Mouse (Mus musculus) MEL (cell line): ENCODE results near the gene Sv2a. TPM values are rescaled to one million over a fixed set of nuclear protein-coding genes. Genes with fewer than 3 reads are reported as not detected.

Experiments used
- DNase-seq: peaks from one replicate; pipeline ENCODE4 v3.0.0; 2011; ENCODE audit warnings: low read depth, low spot score
- H3K27ac ChIP-seq: 2 replicates; pipeline ENCODE4 v1.5.1; 2012; ENCODE audit warnings: low read depth, mild to moderate bottlenecking, control low read depth, low read length, moderate library complexity; ENCODE audit not compliant: control insufficient read depth
- H3K27me3 ChIP-seq, 2 experiments: fragments of 150-350 bp in 1 of 2; sonication (generic) in 1 of 2; 2 replicates each; pipeline ENCODE4 v1.6.1; 2012; ENCODE audit warnings: low read length in 2 of 2, mild to moderate bottlenecking in 2 of 2, improper control_type of control experiment in 1 of 2, moderate library complexity in 1 of 2; ENCODE audit not compliant: insufficient read depth in 2 of 2, control insufficient read depth in 1 of 2
- H3K36me3 ChIP-seq, 2 experiments: 2 replicates each; pipeline ENCODE4 v1.6.1; 2012 to 2014; ENCODE audit warnings: low read length in 2 of 2, improper control_type of control experiment in 1 of 2, inconsistent platforms in 1 of 2, mild to moderate bottlenecking in 1 of 2; ENCODE audit not compliant: insufficient read depth in 2 of 2, control insufficient read depth in 1 of 2
- H3K4me1 ChIP-seq, 2 experiments: fragments of 150-350 bp in 1 of 2; sonication (generic) in 1 of 2; 2 replicates each; pipeline ENCODE4 v1.6.1; 2012; ENCODE audit warnings: low read length in 2 of 2, improper control_type of control experiment in 1 of 2, mild to moderate bottlenecking in 1 of 2; ENCODE audit not compliant: insufficient read depth in 2 of 2, control insufficient read depth in 1 of 2
- H3K4me3 ChIP-seq, 2 experiments: fragments of 150-350 bp in 1 of 2; sonication (generic) in 1 of 2; 2 replicates each; pipeline ENCODE4 v1.5.1; 2012; ENCODE audit warnings: low read depth in 2 of 2, low read length in 2 of 2, mild to moderate bottlenecking in 2 of 2, moderate library complexity in 2 of 2, control low read depth in 1 of 2, improper control_type of control experiment in 1 of 2; ENCODE audit not compliant: control insufficient read depth in 1 of 2, insufficient read depth in 1 of 2
- H3K79me2 ChIP-seq: 2 replicates; pipeline ENCODE4 v1.6.1; 2012; ENCODE audit warnings: mild to moderate bottlenecking, low read length, moderate library complexity; ENCODE audit not compliant: control insufficient read depth, poor library complexity, insufficient read depth
- H3K9ac ChIP-seq: 2 replicates; pipeline ENCODE4 v1.6.1; 2012; ENCODE audit warnings: low read depth, mild to moderate bottlenecking, control low read depth, low read length, moderate library complexity; ENCODE audit not compliant: control insufficient read depth, poor library complexity, severe bottlenecking
- H3K9me3 ChIP-seq: fragments of 150-350 bp; sonication (generic); replicated peaks from 2 replicates; pipeline ENCODE4 v1.6.1; 2012; ENCODE audit warnings: mild to moderate bottlenecking, low read length, improper control_type of control experiment, moderate library complexity; ENCODE audit not compliant: insufficient read depth
- CHD1 ChIP-seq: IDR thresholded peaks from 2 replicates; pipeline ENCODE4 v1.6.1; 2012; ENCODE audit warnings: low read depth, mild to moderate bottlenecking, inconsistent platforms, low read length, improper control_type of control experiment
- CTCF ChIP-seq, 3 experiments: IDR thresholded peaks in 2 of 3; conservative IDR thresholded peaks in 1 of 3; 2 replicates each; pipeline ENCODE4 v1.5.1; 2011 to 2012; ENCODE audit warnings: low read length in 3 of 3, low read depth in 2 of 3, mild to moderate bottlenecking in 2 of 3, improper control_type of control experiment in 1 of 3, inconsistent platforms in 1 of 3, mixed read lengths in 1 of 3, moderate library complexity in 1 of 3; ENCODE audit not compliant: control insufficient read depth in 1 of 3, insufficient read depth in 1 of 3, poor library complexity in 1 of 3, severe bottlenecking in 1 of 3
- E2F4 ChIP-seq: IDR thresholded peaks from 2 replicates; pipeline ENCODE4 v1.6.1; 2011; ENCODE audit warnings: low read depth, low read length, improper control_type of control experiment, borderline replicate concordance
- EP300 ChIP-seq, 2 experiments: IDR thresholded peaks; 2 replicates each; pipeline ENCODE4 v1.6.1; 2011; ENCODE audit warnings: improper control_type of control experiment in 2 of 2, low read length in 2 of 2, low read depth in 1 of 2, mild to moderate bottlenecking in 1 of 2
- GABPA ChIP-seq: IDR thresholded peaks from 2 replicates; pipeline ENCODE4 v1.6.1; 2012; ENCODE audit warnings: low read depth, mild to moderate bottlenecking, inconsistent platforms, low read length, improper control_type of control experiment, moderate library complexity
- JUND ChIP-seq: IDR thresholded peaks from 2 replicates; pipeline ENCODE4 v1.6.1; 2011; ENCODE audit warnings: low read depth, mild to moderate bottlenecking, improper control_type of control experiment, low read length
- MAFK ChIP-seq: IDR thresholded peaks from 2 replicates; pipeline ENCODE4 v1.6.1; 2011; ENCODE audit warnings: low read depth, mild to moderate bottlenecking, low read length, improper control_type of control experiment, borderline replicate concordance
- MAX ChIP-seq: IDR thresholded peaks from 2 replicates; pipeline ENCODE4 v1.6.1; 2011; ENCODE audit warnings: low read length, improper control_type of control experiment
- MAZ ChIP-seq: IDR thresholded peaks from 2 replicates; pipeline ENCODE4 v1.6.1; 2012; ENCODE audit warnings: low read depth, mild to moderate bottlenecking, inconsistent platforms, low read length, improper control_type of control experiment
- MEF2A ChIP-seq: IDR thresholded peaks from 2 replicates; pipeline ENCODE4 v1.6.1; 2014; ENCODE audit warnings: low read depth, mild to moderate bottlenecking, inconsistent platforms, low read length, improper control_type of control experiment; ENCODE audit not compliant: poor library complexity, insufficient replicate concordance, severe bottlenecking; ENCODE audit errors: extremely low read depth
- MYB ChIP-seq: IDR thresholded peaks from 2 replicates; pipeline ENCODE4 v1.6.1; 2011; ENCODE audit warnings: mild to moderate bottlenecking, low read depth, low read length, improper control_type of control experiment
- MYC ChIP-seq: IDR thresholded peaks from 2 replicates; pipeline ENCODE4 v1.6.1; 2011; ENCODE audit warnings: low read depth, mild to moderate bottlenecking, low read length, improper control_type of control experiment, moderate library complexity
- NELFE ChIP-seq: IDR thresholded peaks from 2 replicates; pipeline ENCODE4 v1.6.1; 2011; ENCODE audit warnings: low read depth, low read length, improper control_type of control experiment
- POLR2A ChIP-seq, 2 experiments: IDR thresholded peaks; 2 replicates each; pipeline ENCODE4 v1.6.1; 2011 to 2012; ENCODE audit warnings: low read length in 2 of 2, mild to moderate bottlenecking in 2 of 2, control low read depth in 1 of 2, improper control_type of control experiment in 1 of 2, low read depth in 1 of 2, moderate library complexity in 1 of 2; ENCODE audit not compliant: control insufficient read depth in 1 of 2, insufficient read depth in 1 of 2, poor library complexity in 1 of 2
- POLR2AphosphoS2 ChIP-seq: IDR thresholded peaks from 2 replicates; pipeline ENCODE4 v1.6.1; 2011; ENCODE audit warnings: low read length, improper control_type of control experiment
- POLR2AphosphoS5 ChIP-seq: IDR thresholded peaks from 2 replicates; pipeline ENCODE4 v1.6.1; 2012; ENCODE audit warnings: low read depth, borderline replicate concordance, mild to moderate bottlenecking, inconsistent platforms, low read length, moderate library complexity, mixed read lengths
- SIN3A ChIP-seq: IDR thresholded peaks from 2 replicates; pipeline ENCODE4 v1.6.1; 2012; ENCODE audit warnings: low read length, improper control_type of control experiment, inconsistent platforms
- TCF12 ChIP-seq: IDR thresholded peaks from 2 replicates; pipeline ENCODE4 v1.6.1; 2014; ENCODE audit warnings: low read depth, mild to moderate bottlenecking, inconsistent platforms, low read length, improper control_type of control experiment, moderate library complexity
- UBTF ChIP-seq: IDR thresholded peaks from 2 replicates; pipeline ENCODE4 v1.6.1; 2012; ENCODE audit warnings: low read depth, mild to moderate bottlenecking, inconsistent platforms, low read length, improper control_type of control experiment, moderate library complexity, borderline replicate concordance; ENCODE audit not compliant: insufficient read depth
- USF2 ChIP-seq, 2 experiments: IDR thresholded peaks; 2 replicates each; pipeline ENCODE4 v1.6.1; 2011 to 2012; ENCODE audit warnings: improper control_type of control experiment in 2 of 2, low read length in 2 of 2, borderline replicate concordance in 1 of 2, inconsistent platforms in 1 of 2, low read depth in 1 of 2, mild to moderate bottlenecking in 1 of 2; ENCODE audit not compliant: insufficient read depth in 1 of 2
- ZC3H11A ChIP-seq: IDR thresholded peaks from 2 replicates; pipeline ENCODE4 v1.6.1; 2012; ENCODE audit warnings: low read depth, mild to moderate bottlenecking, inconsistent platforms, low read length, improper control_type of control experiment
- ZMIZ1 ChIP-seq: IDR thresholded peaks from 2 replicates; pipeline ENCODE4 v1.6.1; 2012; ENCODE audit warnings: low read depth, mild to moderate bottlenecking, inconsistent platforms, low read length, improper control_type of control experiment, moderate library complexity
- ZNF384 ChIP-seq: IDR thresholded peaks from 2 replicates; pipeline ENCODE4 v1.6.1; 2012; ENCODE audit warnings: low read depth, mild to moderate bottlenecking, inconsistent platforms, low read length, improper control_type of control experiment
- polyA plus RNA-seq, 2 experiments: library from polyadenylated mRNA; stranded (reverse) in 1 of 2; unstranded in 1 of 2; fragments of >175 nt in 1 of 2; fragments of >200 nt in 1 of 2; gene quantifications; 2 replicates each; pipeline versions ENCODE4 v1.2.1 to v1.2.4; 2012; ENCODE audit warnings: low replicate concordance in 2 of 2, low read depth in 1 of 2; ENCODE audit not compliant: insufficient read length in 2 of 2, insufficient read depth in 1 of 2, missing spikeins in 1 of 2
- total RNA-seq: library from RNA; depleted of rRNA; stranded (reverse); fragments of 300-350 nt; gene quantifications from 2 replicates; pipeline ENCODE4 v1.2.3, GENCODE M21; 2012

The Sv2a gene
- total and polyA plus RNA-seq, 3 experiments = 0.77 to 3.3 TPM; not detected in 1

DNA sequence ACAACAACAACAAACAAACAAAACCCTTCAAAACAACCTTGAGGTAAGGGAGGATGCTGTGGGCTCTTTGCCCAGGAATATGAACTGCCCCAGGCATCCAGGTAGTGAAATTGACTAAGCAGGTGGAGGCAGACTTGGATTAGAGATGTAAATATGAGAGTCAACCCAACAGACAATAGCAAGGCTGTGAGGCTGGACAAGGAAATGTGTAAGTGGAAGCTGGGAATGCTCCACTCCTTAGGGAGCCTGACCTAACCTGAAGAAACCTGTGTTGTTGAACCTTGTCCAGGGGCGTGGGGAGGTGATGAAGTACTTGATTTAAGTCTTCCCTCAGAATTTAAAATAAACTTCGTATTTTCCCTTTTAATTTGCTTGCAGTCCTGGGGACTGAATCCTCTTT, 2.0 kb upstream of the Sv2a start:
- peak; percentile 39 for DNase-seq
- Histone ChIP-seq H3K4me1 (peaks cover 2 to 18% of the 10 kb centered on the region in 2 experiments), H3K79me2 (peaks cover 17% of the 10 kb centered on the region), H3K9ac (no peak overlapping the region), H3K4me3 (no peak overlapping the region), H3K9me3 (no peaks in the 10 kb centered on the region), H3K27me3 (no peaks in the 10 kb centered on the region), H3K36me3 (peaks cover 22 to 24% of the 10 kb centered on the region in 2 experiments), H3K27ac (no peak overlapping the region)
- TF ChIP-seq TCF12 (no peak), POLR2AphosphoS5 (no peak), MAFK (no peak), MYB (no peak), POLR2AphosphoS2 (peak; percentile 73), ZC3H11A (no peak), POLR2A (IDR thresholded peaks at IDR 0.05; ENCODE audit: control insufficient read depth in 1 of 2, insufficient read depth in 1 of 2, low read depth in 1 of 2, low read length in 2 of 2, poor library complexity in 1 of 2) (peak in 1 of 2 experiments; percentile 18; a peak in 1 of 4 replicates), NELFE (peak; percentile 13; the same call in 1 of the 2 replicates), CHD1 (no peak), ZNF384 (no peak), ZMIZ1 (no peak; the same call in 1 of the 2 replicates), MAX (no peak)

GRCm38 (mm10) chr3:96179531-96179930, 1.4 kb upstream of the Sv2a start:
- Histone ChIP-seq H3K27ac (no peak overlapping the region), H3K27me3 (no peaks in the 10 kb centered on the region), H3K9me3 (no peaks in the 10 kb centered on the region), H3K4me1 (peaks cover 2 to 12% of the 10 kb centered on the region in 2 experiments), H3K79me2 (peaks cover 12% of the 10 kb centered on the region), H3K9ac (no peak overlapping the region), H3K36me3 (peaks cover 17 to 22% of the 10 kb centered on the region in 2 experiments), H3K4me3 (no peak overlapping the region)
- DNase-seq = peak; percentile 36
- TF ChIP-seq POLR2AphosphoS2 = no peak

- Histone ChIP-seq H3K27me3 (no peaks in the 10 kb centered on the region), H3K4me1 (peaks cover 2 to 4% of the 10 kb centered on the region in 2 experiments), H3K27ac (no peak overlapping the region), H3K36me3 (peaks cover 0 to 7% of the 10 kb centered on the region in 2 experiments; a peak in 2 of 4 replicates), H3K9ac (no peak overlapping the region), H3K9me3 (no peaks in the 10 kb centered on the region), H3K79me2 (no peaks in the 10 kb centered on the region), H3K4me3 (peak overlapping the region in 1 of 2 experiments; percentile 75; a peak in 2 of 4 replicates)
- DNase-seq = no peak
- TF ChIP-seq UBTF (no peak), MYC (no peak), CHD1 (no peak), USF2 (IDR thresholded peaks at IDR 0.05; ENCODE audit: borderline replicate concordance in 1 of 2, insufficient read depth in 1 of 2, low read depth in 1 of 2, low read length in 2 of 2) (no peak), CTCF (IDR thresholded peaks at IDR 0.05 in 2 of 3, conservative IDR thresholded peaks at IDR 0.05 in 1 of 3; ENCODE audit: control insufficient read depth in 1 of 3, insufficient read depth in 1 of 3, low read depth in 2 of 3, low read length in 3 of 3, poor library complexity in 1 of 3, severe bottlenecking in 1 of 3) (no peak), POLR2AphosphoS5 (no peak), MEF2A (no peak), E2F4 (no peak), MAFK (no peak), GABPA (no peak), SIN3A (no peak), JUND (no peak), MAZ (no peak), EP300 (IDR thresholded peaks at IDR 0.05; ENCODE audit: low read depth in 1 of 2, low read length in 2 of 2) (no peak), TCF12 (no peak), ZC3H11A (no peak)
Observed at GRCm38 (mm10) chr3:96181510-96182381, 795 bp downstream of the Sv2a start.
